ENCODE assay signal across 8 mouse cellular contexts in genomic region chr1:59434071-59434470, GRCm38 (mm10). TPM values are rescaled to one million over a fixed set of nuclear protein-coding genes. Genes with fewer than 3 reads are reported as not detected.
A peak's percentile ranks its signal among the peaks of the same experiment; 100 is the strongest.
DNase-seq lines count a peak whose midpoint lies in the region; ATAC-seq lines count a peak whose summit lies in the region.

No protein-coding gene starts in this region.

- H3K27ac ChIP-seq in heart, embryonic 11.5 days (ENCODE audit: low read depth, low read length) = no peak overlapping the region
- H3K27ac ChIP-seq in midbrain, embryonic 14.5 days (replicated peaks; ENCODE audit: low read depth, low read length) = no peak overlapping the region

- no peak for ATAC-seq in heart, embryonic 11.5 days (replicated peaks; ENCODE audit: insufficient number of reproducible peaks, low FRiP score, low TSS enrichment)
- no peak for ATAC-seq in megakaryocyte progenitor cell, adult 5-6 weeks (replicated peaks; ENCODE audit: poor library complexity)
- no peak for ATAC-seq in midbrain, embryonic 14.5 days (ENCODE audit: low FRiP score, low TSS enrichment)
- no peak for ATAC-seq in granulocyte monocyte progenitor cell, adult 5-6 weeks (replicated peaks; ENCODE audit: poor library complexity, severe bottlenecking)

- no peaks in the 10 kb centered on the region for H3K9me3 ChIP-seq in heart, embryonic 11.5 days (replicated peaks; ENCODE audit: control insufficient read depth, low read length)
- H3K9me3 ChIP-seq in midbrain, embryonic 14.5 days (ENCODE audit: control insufficient read depth, low read length) = no peaks in the 10 kb centered on the region

- no peak overlapping the region for H3K4me2 ChIP-seq in heart, embryonic 11.5 days
- H3K4me2 ChIP-seq in midbrain, embryonic 14.5 days (ENCODE audit: low read length) = no peak overlapping the region

- DNase-seq in heart, adult 11 months = peak; percentile 98
- peak; percentile 83 for DNase-seq in brain, adult 2 months (ENCODE audit: low read depth, low spot score)
- DNase-seq in gastrocnemius, postnatal 10 days = peak; percentile 45
- peak; percentile 49 to 59 for DNase-seq in kidney, postnatal 25 days
- no peak for DNase-seq in midbrain, embryonic 14.5 days

- no peak overlapping the region for H3K4me3 ChIP-seq in heart, embryonic 11.5 days (ENCODE audit: low read depth, low read length)
- H3K4me3 ChIP-seq in midbrain, embryonic 14.5 days (replicated peaks; ENCODE audit: low read depth, low read length) = no peak overlapping the region

- H3K9ac ChIP-seq in heart, embryonic 11.5 days (ENCODE audit: low read depth, low read length) = no peak overlapping the region
- no peak overlapping the region for H3K9ac ChIP-seq in midbrain, embryonic 14.5 days (replicated peaks; ENCODE audit: low read length)

- H3K36me3 ChIP-seq in heart, embryonic 11.5 days (ENCODE audit: control insufficient read depth, insufficient read depth, low read length) = no peaks in the 10 kb centered on the region
- no peaks in the 10 kb centered on the region for H3K36me3 ChIP-seq in midbrain, embryonic 14.5 days (ENCODE audit: control insufficient read depth, insufficient read depth, low read length)

- 71% methylated on average over 3 of the region's 3 CpGs for WGBS in heart, embryonic 11.5 days (ENCODE audit: insufficient replicate concordance)
- WGBS in midbrain, embryonic 14.5 days = 61% methylated on average over 3 of the region's 3 CpGs

- 0 out of 2 replicates have a peak, but pooled peaks cover 3% of the 10 kb centered on the region for H3K27me3 ChIP-seq in heart, embryonic 11.5 days (ENCODE audit: control insufficient read depth, insufficient read depth, low read length)
- H3K27me3 ChIP-seq in midbrain, embryonic 14.5 days (ENCODE audit: control insufficient read depth, insufficient read depth, low read length) = no peaks in the 10 kb centered on the region

- H3K4me1 ChIP-seq in heart, embryonic 11.5 days (ENCODE audit: control insufficient read depth, insufficient read depth, low read length) = no peaks in the 10 kb centered on the region; the same call in 1 of the 2 replicates
- H3K4me1 ChIP-seq in midbrain, embryonic 14.5 days (ENCODE audit: control insufficient read depth, insufficient read depth, low read length) = peaks cover 7% of the 10 kb centered on the region; the same call in 1 of the 2 replicates

RNA-seq across cellular contexts. Expression of gene Fzd7, which starts 48.2 kb away (rescaled TPM):
- 4.5 and 6.0 TPM in 2 replicates for polyA plus RNA-seq in heart, embryonic 11.5 days (2014; fragmentation: Nextera tagmentation; extraction: Ambion mirVana)
- 10 to 100 TPM; 35.8 to 37.6 TPM for total RNA-seq in gastrocnemius, postnatal 10 days (2021)
- 6.7 and 7.5 TPM in 2 replicates for total RNA-seq in megakaryocyte progenitor cell, adult 5-6 weeks (2015)
- 4.2 and 7.0 TPM in 2 replicates for total RNA-seq in megakaryocyte progenitor cell, adult 5-6 weeks (2017)
- polyA plus RNA-seq in midbrain, embryonic 14.5 days (2014; fragmentation: Nextera tagmentation; extraction: Ambion mirVana) = 4.2 TPM in 2 replicates
- total RNA-seq in granulocyte monocyte progenitor cell, adult 5-6 weeks (2014; fragmentation: Nextera tagmentation) = 4.3 and 4.9 TPM in 2 replicates
- 2.8 and 4.6 TPM in 2 replicates for total RNA-seq in granulocyte monocyte progenitor cell, adult 5-6 weeks (2017)

Comparison
In these comparisons a context has a peak if more than half of its experiments do, and no peak if none do; other contexts are left out.
1. RNA of gene Fzd7, which starts 48.2 kb away (total RNA-seq): 35.8 to 37.6 TPM in gastrocnemius, postnatal 10 days; 4.2 to 7.5 TPM in megakaryocyte progenitor cell, adult 5-6 weeks and 2.8 to 4.9 TPM in granulocyte monocyte progenitor cell, adult 5-6 weeks; every median in the first group is over 4 times any median in the second.